Mouse (Mus musculus) forebrain, postnatal 0 days (tissue): ENCODE measurements around the gene Gm28042. TPM values are rescaled to one million over a fixed set of nuclear protein-coding genes. Genes with fewer than 3 reads are reported as not detected.

Experiments
- ATAC-seq: fragments of 200-750 bp; cut with Nextera tagmentation; 2 replicates; pipeline ENCODE4 v1.8.0; 2017; ENCODE audit warnings: mild to moderate bottlenecking, moderate library complexity
- DNase-seq: peaks from one replicate; pipeline ENCODE4 v3.0.0-alpha.2; 2015
- H3K27ac ChIP-seq: fragments of 300-500 bp; sonication (generic); 2 replicates; pipeline ENCODE4 v1.5.1; 2014; ENCODE audit warnings: low read depth, mild to moderate bottlenecking, antibody characterized with exemption, low read length, moderate library complexity, mixed read lengths
- H3K27me3 ChIP-seq: fragments of 300-500 bp; sonication (generic); 2 replicates; pipeline ENCODE4 v1.6.1; 2014; ENCODE audit warnings: mild to moderate bottlenecking, low read length, mixed read lengths; ENCODE audit not compliant: insufficient read depth
- H3K36me3 ChIP-seq: fragments of 300-500 bp; sonication (generic); 2 replicates; pipeline ENCODE4 v1.6.1; 2014; ENCODE audit warnings: mild to moderate bottlenecking, moderate library complexity; ENCODE audit not compliant: insufficient read depth
- H3K4me1 ChIP-seq: fragments of 300-500 bp; sonication (generic); 2 replicates; pipeline ENCODE4 v1.6.1; 2014; ENCODE audit warnings: antibody characterized with exemption; ENCODE audit not compliant: insufficient read depth
- H3K4me2 ChIP-seq: fragments of 300-500 bp; sonication (generic); 2 replicates; pipeline ENCODE4 v1.6.1; 2014; ENCODE audit warnings: low read depth, mild to moderate bottlenecking, moderate library complexity
- H3K4me3 ChIP-seq: fragments of 300-500 bp; sonication (generic); 2 replicates; pipeline ENCODE4 v1.5.1; 2014; ENCODE audit warnings: low read depth, low read length, mixed read lengths
- H3K9ac ChIP-seq: fragments of 300-500 bp; sonication (generic); 2 replicates; pipeline ENCODE4 v1.6.1; 2014; ENCODE audit warnings: mild to moderate bottlenecking
- H3K9me3 ChIP-seq: fragments of 300-500 bp; sonication (generic); 2 replicates; pipeline ENCODE4 v1.6.1; 2016; ENCODE audit warnings: low read length
- CTCF ChIP-seq: sonication (generic); IDR thresholded peaks from 2 replicates; pipeline ENCODE4 v1.5.1; 2016; ENCODE audit warnings: antibody characterized with exemption, control low read depth, low read depth
- WGBS: fragments of 180-500 bp; shearing (Covaris S2); extraction: QIAGEN DNeasy Blood & Tissue Kit; methylation state at CpG from one replicate; pipeline ENCODE4 v1.1.7; 2014; 5-methylcytosine and 5-hydroxymethylcytosine counted together
- polyA plus RNA-seq: library from polyadenylated mRNA; unstranded; fragments of >200 nt; fragmentation: Nextera tagmentation; extraction: Ambion mirVana; gene quantifications from 2 replicates; pipeline ENCODE4 v1.2.1, GENCODE M21; 2015
- total RNA-seq: library from RNA; depleted of rRNA; stranded (reverse); fragments of >200 nt; gene quantifications from 2 replicates; pipeline ENCODE4 v1.2.3, GENCODE M21; 2014

Gm28042 gene
- total and polyA plus RNA-seq, 2 experiments from 2014 or later = 1.2 to 4.3 TPM

GRCm38 (mm10) chr2:120058818-120059217, 31.5 kb downstream of the Gm28042 start:
- TF ChIP-seq CTCF = no peak
- Histone ChIP-seq H3K27me3 (no peaks in the 10 kb centered on the region), H3K4me2 (no peak overlapping the region), H3K4me1 (no peaks in the 10 kb centered on the region), H3K9ac (no peak overlapping the region), H3K36me3 (no peaks in the 10 kb centered on the region), H3K9me3 (no peaks in the 10 kb centered on the region), H3K4me3 (no peak overlapping the region), H3K27ac (no peak overlapping the region)
- ATAC-seq = no peak
- 84% methylated on average over 4 of the region's 4 CpGs for WGBS
- no peak for DNase-seq

- Histone ChIP-seq H3K4me3 (no peak overlapping the region), H3K4me1 (no peaks in the 10 kb centered on the region), H3K9me3 (no peaks in the 10 kb centered on the region), H3K27ac (no peak overlapping the region), H3K9ac (no peak overlapping the region), H3K4me2 (no peak overlapping the region), H3K27me3 (no peaks in the 10 kb centered on the region), H3K36me3 (no peaks in the 10 kb centered on the region)
- DNase-seq (no peak), ATAC-seq (no peak)
- WGBS = 95% methylated on average over 3 of the region's 3 CpGs
- TF ChIP-seq CTCF = no peak
Observed at GRCm38 (mm10) chr2:120059466-120059865, 32.2 kb downstream of the Gm28042 start.

GRCm38 (mm10) chr2:120060190-120060589, 32.9 kb downstream of the Gm28042 start:
- Histone ChIP-seq H3K9ac (no peak overlapping the region), H3K27ac (no peak overlapping the region), H3K4me3 (no peak overlapping the region), H3K4me1 (no peaks in the 10 kb centered on the region), H3K36me3 (no peaks in the 10 kb centered on the region), H3K27me3 (no peaks in the 10 kb centered on the region), H3K9me3 (no peaks in the 10 kb centered on the region), H3K4me2 (no peak overlapping the region)
- 69% methylated on average over 6 of the region's 6 CpGs for WGBS
- ATAC-seq (no peak), DNase-seq (no peak)
- TF ChIP-seq CTCF = no peak

- DNase-seq = no peak
- Histone ChIP-seq H3K4me1 (no peaks in the 10 kb centered on the region), H3K36me3 (no peaks in the 10 kb centered on the region), H3K27me3 (no peaks in the 10 kb centered on the region), H3K4me3 (no peak overlapping the region), H3K9me3 (no peaks in the 10 kb centered on the region), H3K4me2 (no peak overlapping the region), H3K9ac (no peak overlapping the region), H3K27ac (no peak overlapping the region)
- no peak for ATAC-seq
- TF ChIP-seq CTCF = no peak
- 80% methylated on average over 9 of the region's 9 CpGs for WGBS
Observed at GRCm38 (mm10) chr2:120060651-120061050, 33.4 kb downstream of the Gm28042 start.

- no peaks in the 10 kb centered on the region for H3K4me1 ChIP-seq
- H3K27me3 ChIP-seq = no peaks in the 10 kb centered on the region
- H3K9ac ChIP-seq = no peak overlapping the region
- H3K9me3 ChIP-seq = no peaks in the 10 kb centered on the region
- no peak overlapping the region for H3K4me3 ChIP-seq
- no peak for DNase-seq
- no peak overlapping the region for H3K4me2 ChIP-seq
- no peak for ATAC-seq
- H3K36me3 ChIP-seq = no peaks in the 10 kb centered on the region
- no peak for TF ChIP-seq CTCF
- 84% methylated on average over 8 of the region's 8 CpGs for WGBS
- H3K27ac ChIP-seq = no peak overlapping the region
Observed at GRCm38 (mm10) chr2:120062248-120062647, 35.0 kb downstream of the Gm28042 start.

- Histone ChIP-seq H3K4me1 (peaks cover 4% of the 10 kb centered on the region; the same call in 1 of the 2 replicates), H3K27me3 (no peaks in the 10 kb centered on the region), H3K36me3 (no peaks in the 10 kb centered on the region), H3K9ac (no peak overlapping the region), H3K9me3 (no peaks in the 10 kb centered on the region), H3K27ac (no peak overlapping the region), H3K4me3 (no peak overlapping the region), H3K4me2 (no peak overlapping the region)
- 87% methylated on average over 6 of the region's 6 CpGs for WGBS
- DNase-seq = no peak
- TF ChIP-seq CTCF = peak; percentile 32; the same call in 1 of the 2 replicates
- no peak for ATAC-seq
Observed at GRCm38 (mm10) chr2:120064639-120065038, 37.3 kb downstream of the Gm28042 start.

- WGBS = 95% methylated on average over 10 of the region's 10 CpGs
Observed at GRCm38 (mm10) chr2:120065243-120065642, 38.0 kb downstream of the Gm28042 start.

More at GRCm38 (mm10) chr2:120065243-120065642, 38.0 kb downstream of the Gm28042 start:
- no peak overlapping the region for H3K9ac ChIP-seq
- H3K9me3 ChIP-seq = no peaks in the 10 kb centered on the region
- H3K36me3 ChIP-seq = no peaks in the 10 kb centered on the region
- no peak overlapping the region for H3K4me2 ChIP-seq
- no peak overlapping the region for H3K4me3 ChIP-seq
- peaks cover 4% of the 10 kb centered on the region; the same call in 1 of the 2 replicates for H3K4me1 ChIP-seq
- no peak overlapping the region for H3K27ac ChIP-seq
- DNase-seq (no peak), ATAC-seq (no peak)
- no peaks in the 10 kb centered on the region for H3K27me3 ChIP-seq
- TF ChIP-seq CTCF = no peak
